Mouse (Mus musculus) stomach, adult 2 months (tissue): ENCODE results near the gene Gm3532. TPM values are rescaled to one million over a fixed set of nuclear protein-coding genes. Genes with fewer than 3 reads are reported as not detected.

ENCODE experiments used
- polyA plus RNA-seq: library from polyadenylated mRNA; depleted of rRNA; stranded (reverse); fragments of >200 nt; gene quantifications from 2 replicates; pipeline ENCODE4 v1.2.3, GENCODE M21; 2012; rRNA removed

The Gm3532 gene
- not detected in 2 replicates for polyA plus RNA-seq

DNA sequence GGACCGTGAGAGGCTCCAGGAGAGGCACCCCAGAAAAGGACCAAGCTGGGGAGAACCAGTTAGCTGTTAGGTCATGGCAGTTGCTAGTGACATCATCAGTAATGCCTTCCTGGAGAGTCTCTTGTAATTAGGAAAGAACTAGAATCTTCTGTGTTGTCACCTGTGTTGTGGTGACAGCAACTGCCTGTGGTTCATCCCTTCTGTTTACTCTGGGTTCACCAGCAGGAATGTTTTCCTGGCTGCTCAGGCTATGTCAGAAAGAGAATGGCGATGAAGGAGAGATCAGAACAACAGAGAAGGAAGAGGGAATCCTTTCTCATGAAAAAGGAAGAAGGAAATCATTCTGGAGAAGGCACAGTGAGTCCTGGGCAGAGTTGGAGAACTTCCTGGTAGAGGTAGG, at the start of gene Gm3532:
TSS of gene Gm3532 (plus strand) at position 301 of the 400 bp plus-strand sequence.

DNA sequence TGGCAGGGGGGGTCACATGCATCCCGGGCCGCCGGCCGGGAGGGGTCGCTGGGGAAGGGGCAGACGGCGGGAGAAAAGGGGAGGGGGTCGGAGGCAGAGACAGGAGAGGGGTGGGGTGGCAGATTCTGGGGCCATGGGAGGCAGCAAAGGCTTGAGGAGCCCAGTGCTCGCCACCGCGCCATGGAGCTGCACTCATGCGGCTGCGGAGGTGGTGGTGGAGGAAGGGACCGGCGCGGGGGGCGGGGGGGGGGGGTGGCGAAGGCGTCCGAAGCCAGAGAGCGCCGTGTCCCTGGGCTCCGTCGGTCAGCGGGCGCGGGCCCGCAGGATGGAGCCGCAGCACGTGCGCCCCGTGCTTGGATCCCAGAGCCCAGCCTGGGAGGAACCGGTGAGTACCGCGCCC, 36.9 kb upstream of the Gm3532 start, which contains the start of gene Gm3488:
TSS of gene Gm3488 (plus strand) at position 301 of the 400 bp plus-strand sequence.

Other genes starting within 250 kb of the Gm3532 start
- not detected in 2 replicates for gene Gm3542, start 203.6 kb upstream of the Gm3532 start, polyA plus RNA-seq
- not detected in 2 replicates for gene Gm3500, start 149.4 kb upstream of the Gm3532 start, polyA plus RNA-seq
- 0.03 TPM in 1 of 2 replicates, not detected in the other for gene Gm3194, start 83.0 kb upstream of the Gm3532 start, polyA plus RNA-seq
- gene Gm8246, start 60.7 kb upstream of the Gm3532 start, polyA plus RNA-seq: not detected in 2 replicates
- gene Gm3187, start 54.3 kb upstream of the Gm3532 start, polyA plus RNA-seq: not detected in 2 replicates
- gene Gm3488, start 36.8 kb upstream of the Gm3532 start, polyA plus RNA-seq: not detected in 2 replicates
- not detected in 2 replicates for gene Gm8265, start 94.5 kb downstream of the Gm3532 start, polyA plus RNA-seq
- gene Gm9603, start 149.0 kb downstream of the Gm3532 start, polyA plus RNA-seq: not detected in 2 replicates
- 0.06 TPM in 1 of 2 replicates, not detected in the other for gene Gm3373, start 203.1 kb downstream of the Gm3532 start, polyA plus RNA-seq